Mouse (Mus musculus): ENCODE measurements at regions not wholly inside any gene's neighbourhood (a gene's known extent, or its start where the extent isn't known, plus 50 kb on each side); places are given as distances from the start of the nearest gene placed in this dataset.

GRCm38 (mm10) chr8:126681948-126682651, 88.3 kb upstream of the Irf2bp2 start:
- no peak for DNase-seq (ENCODE audit: low read depth, low spot score)
- TF ChIP-seq NRF1 (IDR thresholded peaks at IDR 0.05; ENCODE audit: insufficient read depth, low read depth, low read length, poor library complexity, severe bottlenecking), result no peak
- TF ChIP-seq BHLHE40 (IDR thresholded peaks at IDR 0.05; ENCODE audit: borderline replicate concordance, low read depth, low read length), result no peak
- no peak for TF ChIP-seq SIN3A (IDR thresholded peaks at IDR 0.05; ENCODE audit: low read length)
- TF ChIP-seq ELF1 (IDR thresholded peaks at IDR 0.05; ENCODE audit: low read depth, low read length), result no peak
- no peak for TF ChIP-seq EP300 (IDR thresholded peaks at IDR 0.05; ENCODE audit: low read depth in 1 of 2, low read length in 2 of 2)
- no peak for TF ChIP-seq POLR2A (IDR thresholded peaks at IDR 0.05; ENCODE audit: control insufficient read depth in 1 of 2, insufficient read depth in 1 of 2, low read depth in 1 of 2, low read length in 2 of 2, poor library complexity in 1 of 2)
- Histone ChIP-seq H3K4me3 (ENCODE audit: control insufficient read depth in 1 of 2, insufficient read depth in 1 of 2, low read depth in 2 of 2, low read length in 2 of 2) (no peak overlapping the region), H3K27ac (ENCODE audit: control insufficient read depth, low read depth, low read length) (no peak overlapping the region), H3K9ac (ENCODE audit: control insufficient read depth, low read depth, low read length, poor library complexity, severe bottlenecking) (no peak overlapping the region), H3K27me3 (ENCODE audit: control insufficient read depth in 1 of 2, insufficient read depth in 2 of 2, low read length in 2 of 2) (no peaks in the 10 kb centered on the region), H3K4me1 (ENCODE audit: control insufficient read depth in 1 of 2, insufficient read depth in 2 of 2, low read length in 2 of 2) (peaks cover 0 to 13% of the 10 kb centered on the region in 2 experiments; a peak in 2 of 4 replicates), H3K9me3 (replicated peaks; ENCODE audit: insufficient read depth, low read length) (no peaks in the 10 kb centered on the region), H3K36me3 (ENCODE audit: control insufficient read depth in 1 of 2, insufficient read depth in 2 of 2, low read length in 2 of 2) (peaks cover 0 to 6% of the 10 kb centered on the region in 2 experiments; a peak in 2 of 4 replicates), H3K79me2 (ENCODE audit: control insufficient read depth, insufficient read depth, low read length, poor library complexity) (no peaks in the 10 kb centered on the region)

DNA sequence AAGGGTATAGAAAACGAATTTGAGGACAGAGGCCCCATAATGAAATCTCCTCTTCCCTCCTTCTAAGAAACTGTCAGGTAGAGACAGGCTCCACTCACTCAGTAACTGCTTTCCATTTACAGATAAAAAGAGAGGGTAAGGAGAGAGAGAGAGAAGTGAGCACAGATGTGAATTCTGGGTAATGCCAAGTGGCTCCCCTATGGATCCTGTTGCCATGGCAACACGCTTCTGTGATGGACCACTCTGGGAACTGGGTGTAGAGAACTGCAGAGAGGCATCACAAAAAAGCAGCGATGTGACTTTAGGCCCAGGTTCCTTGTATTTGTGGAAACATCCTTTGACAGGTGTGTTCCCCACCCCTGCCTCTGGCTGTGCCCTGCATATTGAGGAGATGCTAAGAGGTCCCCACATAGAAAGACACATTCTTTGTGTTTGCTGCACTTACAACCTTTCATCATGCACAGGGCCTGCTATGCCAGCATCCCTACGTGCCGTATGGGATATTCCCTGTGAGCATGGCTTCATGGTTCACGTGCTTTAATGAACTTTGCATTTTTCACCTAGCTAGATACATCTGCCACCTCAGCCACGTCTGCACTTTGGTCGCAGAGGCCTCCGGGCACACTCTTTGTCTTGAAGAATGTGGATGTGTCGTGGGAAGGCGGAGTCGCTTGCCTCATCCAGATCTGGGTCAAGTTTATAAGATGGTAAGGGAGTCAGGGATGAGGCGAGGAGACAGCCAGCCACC, 84.4 kb upstream of the Irf2bp2 start:
- TF ChIP-seq RAD21 (IDR thresholded peaks at IDR 0.05; ENCODE audit: low read depth, low read length) (no peak), ELF1 (IDR thresholded peaks at IDR 0.05; ENCODE audit: low read depth, low read length) (no peak), POLR2AphosphoS5 (IDR thresholded peaks at IDR 0.05; ENCODE audit: borderline replicate concordance, low read depth, low read length) (no peak), NRF1 (IDR thresholded peaks at IDR 0.05; ENCODE audit: insufficient read depth, low read depth, low read length, poor library complexity, severe bottlenecking) (no peak)
- H3K36me3 ChIP-seq (ENCODE audit: control insufficient read depth in 1 of 2, insufficient read depth in 2 of 2, low read length in 2 of 2), result no peaks in the 10 kb centered on the region; a peak in 1 of 4 replicates

GRCm38 (mm10) chr8:126675153-126675552, 81.4 kb upstream of the Irf2bp2 start:
- no peak overlapping the region for H3K4me3 ChIP-seq (ENCODE audit: control insufficient read depth in 1 of 2, insufficient read depth in 1 of 2, low read depth in 2 of 2, low read length in 2 of 2)
- no peaks in the 10 kb centered on the region for H3K4me1 ChIP-seq (ENCODE audit: control insufficient read depth in 1 of 2, insufficient read depth in 2 of 2, low read length in 2 of 2)
- no peaks in the 10 kb centered on the region for H3K36me3 ChIP-seq (ENCODE audit: control insufficient read depth in 1 of 2, insufficient read depth in 2 of 2, low read length in 2 of 2)
- H3K27me3 ChIP-seq (ENCODE audit: control insufficient read depth in 1 of 2, insufficient read depth in 2 of 2, low read length in 2 of 2), result no peaks in the 10 kb centered on the region; a peak in 2 of 4 replicates
- TF ChIP-seq UBTF (IDR thresholded peaks at IDR 0.05; ENCODE audit: borderline replicate concordance, insufficient read depth, low read depth, low read length) (no peak), HCFC1 (IDR thresholded peaks at IDR 0.05; ENCODE audit: low read depth, low read length) (no peak), GATA1 (IDR thresholded peaks at IDR 0.05; ENCODE audit: low read depth, low read length) (no peak), POLR2AphosphoS2 (IDR thresholded peaks at IDR 0.05; ENCODE audit: low read length) (no peak), ZKSCAN1 (IDR thresholded peaks at IDR 0.05; ENCODE audit: low read depth, low read length) (no peak)
- no peak overlapping the region for H3K9ac ChIP-seq (ENCODE audit: control insufficient read depth, low read depth, low read length, poor library complexity, severe bottlenecking)
- H3K27ac ChIP-seq (ENCODE audit: control insufficient read depth, low read depth, low read length), result no peak overlapping the region
- DNase-seq (ENCODE audit: low read depth, low spot score), result no peak
- H3K79me2 ChIP-seq (ENCODE audit: control insufficient read depth, insufficient read depth, low read length, poor library complexity), result no peaks in the 10 kb centered on the region
- no peaks in the 10 kb centered on the region for H3K9me3 ChIP-seq (replicated peaks; ENCODE audit: insufficient read depth, low read length)

More for the DNA sequence above, 84.4 kb upstream of the Irf2bp2 start:
- no peaks in the 10 kb centered on the region; a peak in 2 of 4 replicates for H3K27me3 ChIP-seq (ENCODE audit: control insufficient read depth in 1 of 2, insufficient read depth in 2 of 2, low read length in 2 of 2)
- no peak for DNase-seq (ENCODE audit: low read depth, low spot score)
- H3K9me3 ChIP-seq (replicated peaks; ENCODE audit: insufficient read depth, low read length), result no peaks in the 10 kb centered on the region
- H3K4me1 ChIP-seq (ENCODE audit: control insufficient read depth in 1 of 2, insufficient read depth in 2 of 2, low read length in 2 of 2), result peaks cover 0 to 1% of the 10 kb centered on the region in 2 experiments; a peak in 1 of 4 replicates
- no peak overlapping the region for H3K9ac ChIP-seq (ENCODE audit: control insufficient read depth, low read depth, low read length, poor library complexity, severe bottlenecking)
- no peak overlapping the region for H3K27ac ChIP-seq (ENCODE audit: control insufficient read depth, low read depth, low read length)
- H3K4me3 ChIP-seq (ENCODE audit: control insufficient read depth in 1 of 2, insufficient read depth in 1 of 2, low read depth in 2 of 2, low read length in 2 of 2), result no peak overlapping the region
- no peaks in the 10 kb centered on the region for H3K79me2 ChIP-seq (ENCODE audit: control insufficient read depth, insufficient read depth, low read length, poor library complexity)
